Mouse (Mus musculus): ENCODE measurements around the gene Ttl. TPM values are rescaled to one million over a fixed set of nuclear protein-coding genes. Genes with fewer than 3 reads are reported as not detected.

Gene Ttl
- polyA plus RNA-seq, 1 experiment from 2014 or later = 11.5 TPM

GRCm38 (mm10) chr2:129046846-129047196 is 18.9 kb upstream of the Ttl start:
- H3K9ac ChIP-seq (ENCODE audit: low read length) = no peak overlapping the region

DNA sequence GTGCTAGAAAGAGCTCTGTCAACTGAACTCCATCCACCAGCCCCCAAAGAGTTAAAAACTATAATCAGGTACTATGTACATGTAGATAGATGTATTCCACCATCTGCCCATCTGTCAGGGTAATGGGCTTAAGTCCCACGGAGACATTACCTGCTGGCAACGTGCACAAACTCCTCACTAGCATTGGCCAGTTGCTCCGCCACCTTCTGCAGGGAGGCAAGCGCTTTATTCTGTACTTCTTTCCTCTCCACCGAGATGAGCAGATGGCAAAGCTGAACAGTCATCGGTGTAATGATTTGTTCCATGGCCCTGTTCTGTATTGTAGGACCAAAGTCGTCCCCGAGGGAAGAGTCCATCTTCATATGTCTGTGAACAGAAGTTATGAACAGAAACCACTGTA is 17.9 kb upstream of the Ttl start, which contains the start of gene Vinac1:
Gene Vinac1, minus strand, starts transcription at position 362 of the 400 bp plus-strand sequence.
- no peak within 1 kb of the TSS for H3K27ac ChIP-seq (ENCODE audit: low read depth, low read length)
- no peak for DNase-seq (ENCODE audit: low spot score, missing footprints)
- ATAC-seq (ENCODE audit: low FRiP score) = no peak
- no peaks in the 10 kb centered on the region for H3K9me3 ChIP-seq (ENCODE audit: control insufficient read depth, low read length)
- no peak within 1 kb of the TSS for H3K4me3 ChIP-seq (ENCODE audit: low read depth, low read length)
- WGBS = 84% methylated on average over 8 of the region's 8 CpGs
- H3K4me1 ChIP-seq (ENCODE audit: control insufficient read depth, insufficient read depth, low read length) = no peaks in the 10 kb centered on the region
- no peaks in the 10 kb centered on the region for H3K36me3 ChIP-seq (ENCODE audit: control insufficient read depth, insufficient read depth, low read length)
- H3K9ac ChIP-seq (ENCODE audit: low read length) = no peak within 1 kb of the TSS
- H3K4me2 ChIP-seq = no peak within 1 kb of the TSS
- no peaks in the 10 kb centered on the region for H3K27me3 ChIP-seq (ENCODE audit: control insufficient read depth, insufficient read depth, low read length)

More at GRCm38 (mm10) chr2:129046846-129047196, 18.9 kb upstream of the Ttl start:
- Histone ChIP-seq H3K4me3 (ENCODE audit: low read depth, low read length) (no peak overlapping the region), H3K27me3 (ENCODE audit: control insufficient read depth, insufficient read depth, low read length) (no peaks in the 10 kb centered on the region), H3K27ac (ENCODE audit: low read depth, low read length) (no peak overlapping the region), H3K9me3 (ENCODE audit: control insufficient read depth, low read length) (no peaks in the 10 kb centered on the region), H3K36me3 (ENCODE audit: control insufficient read depth, insufficient read depth, low read length) (no peaks in the 10 kb centered on the region), H3K4me1 (ENCODE audit: control insufficient read depth, insufficient read depth, low read length) (no peaks in the 10 kb centered on the region), H3K4me2 (no peak overlapping the region)
- DNase-seq (ENCODE audit: low spot score, missing footprints) (no peak), ATAC-seq (ENCODE audit: low FRiP score) (no peak)
- WGBS = 86% methylated on average over 4 of the region's 4 CpGs

DNA sequence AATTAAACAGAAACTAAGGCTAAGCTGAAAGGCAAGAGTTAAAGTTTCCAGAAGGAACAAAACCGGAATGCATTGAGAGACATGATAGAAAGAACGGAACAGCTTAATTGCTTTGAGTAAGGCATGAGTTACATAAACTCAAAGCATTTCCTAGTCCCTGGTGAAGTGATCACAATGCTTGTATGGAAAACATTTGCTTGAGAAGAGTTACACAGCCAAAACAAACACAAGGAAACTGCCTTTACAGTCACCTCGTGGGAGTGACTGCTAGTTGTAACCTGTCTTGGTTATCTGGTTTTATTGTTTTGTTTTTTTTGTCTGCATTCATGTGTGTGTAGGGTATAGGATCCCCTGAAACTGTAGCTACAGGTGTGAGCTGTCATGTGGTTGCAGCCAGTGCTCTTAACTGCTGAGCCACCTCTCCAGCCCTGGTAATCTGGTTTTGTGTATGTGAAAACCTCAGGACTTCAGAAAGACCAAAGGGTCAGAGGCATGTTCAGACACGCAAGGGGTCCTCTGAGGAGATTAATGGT is 13.2 kb upstream of the Ttl start:
- Histone ChIP-seq H3K4me1 (ENCODE audit: control insufficient read depth, insufficient read depth, low read length) (no peaks in the 10 kb centered on the region), H3K9me3 (ENCODE audit: control insufficient read depth, low read length) (no peaks in the 10 kb centered on the region; the same call in 1 of the 2 replicates), H3K36me3 (ENCODE audit: control insufficient read depth, insufficient read depth, low read length) (no peaks in the 10 kb centered on the region), H3K4me3 (ENCODE audit: low read depth, low read length) (no peak overlapping the region), H3K27me3 (ENCODE audit: control insufficient read depth, insufficient read depth, low read length) (no peaks in the 10 kb centered on the region), H3K4me2 (no peak overlapping the region), H3K27ac (ENCODE audit: low read depth, low read length) (no peak overlapping the region), H3K9ac (ENCODE audit: low read length) (no peak overlapping the region)
- no peak for DNase-seq (ENCODE audit: low spot score, missing footprints)
- WGBS = 72% methylated on average over 4 of the region's 4 CpGs
- ATAC-seq (ENCODE audit: low FRiP score) = no peak

GRCm38 (mm10) chr2:129055741-129056140 is 10.0 kb upstream of the Ttl start:
- DNase-seq (ENCODE audit: low spot score, missing footprints) = no peak
- no peak overlapping the region for H3K9ac ChIP-seq (ENCODE audit: low read length)
- ATAC-seq (ENCODE audit: low FRiP score) = no peak
- no peak overlapping the region for H3K4me3 ChIP-seq (ENCODE audit: low read depth, low read length)
- H3K4me1 ChIP-seq (ENCODE audit: control insufficient read depth, insufficient read depth, low read length) = no peaks in the 10 kb centered on the region
- no peaks in the 10 kb centered on the region for H3K36me3 ChIP-seq (ENCODE audit: control insufficient read depth, insufficient read depth, low read length)
- no peak overlapping the region for H3K4me2 ChIP-seq
- H3K27me3 ChIP-seq (ENCODE audit: control insufficient read depth, insufficient read depth, low read length) = no peaks in the 10 kb centered on the region
- no peak overlapping the region for H3K27ac ChIP-seq (ENCODE audit: low read depth, low read length)
- 91% methylated on average over 6 of the region's 6 CpGs for WGBS
- H3K9me3 ChIP-seq (ENCODE audit: control insufficient read depth, low read length) = peaks cover 4% of the 10 kb centered on the region; the same call in 1 of the 2 replicates

DNA sequence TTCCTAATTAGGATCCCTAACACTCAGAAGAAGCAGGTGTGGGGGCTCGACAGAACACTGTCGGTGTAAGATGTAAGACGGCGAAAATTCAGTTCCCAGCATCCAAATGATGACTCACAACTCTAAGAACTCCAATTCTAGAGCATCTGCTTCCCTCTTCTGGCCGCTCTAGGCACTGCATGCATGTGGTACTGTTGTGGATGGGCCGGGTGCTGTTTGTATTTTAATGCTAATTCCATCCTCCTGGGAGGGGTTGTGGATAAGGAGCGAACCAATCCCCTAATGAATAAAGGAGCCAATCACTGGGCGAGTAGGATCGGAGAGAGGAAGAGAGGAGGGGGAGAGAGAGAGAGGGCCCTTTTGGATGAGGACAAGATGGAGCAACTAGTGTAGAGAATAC is 9.1 kb upstream of the Ttl start:
- no peaks in the 10 kb centered on the region for H3K4me1 ChIP-seq (ENCODE audit: control insufficient read depth, insufficient read depth, low read length)
- peaks cover 4% of the 10 kb centered on the region; the same call in 1 of the 2 replicates for H3K9me3 ChIP-seq (ENCODE audit: control insufficient read depth, low read length)
- peak; percentile 87 for DNase-seq (ENCODE audit: low spot score, missing footprints)
- no peak overlapping the region for H3K4me2 ChIP-seq
- WGBS = 44% methylated on average over 9 of the region's 9 CpGs
- peak; percentile 54; the same call in 1 of the 2 replicates for ATAC-seq (ENCODE audit: low FRiP score)
- H3K27ac ChIP-seq (ENCODE audit: low read depth, low read length) = no peak overlapping the region
- H3K36me3 ChIP-seq (ENCODE audit: control insufficient read depth, insufficient read depth, low read length) = no peaks in the 10 kb centered on the region
- H3K9ac ChIP-seq (ENCODE audit: low read length) = no peak overlapping the region
- H3K27me3 ChIP-seq (ENCODE audit: control insufficient read depth, insufficient read depth, low read length) = no peaks in the 10 kb centered on the region
- no peak overlapping the region for H3K4me3 ChIP-seq (ENCODE audit: low read depth, low read length)

DNA sequence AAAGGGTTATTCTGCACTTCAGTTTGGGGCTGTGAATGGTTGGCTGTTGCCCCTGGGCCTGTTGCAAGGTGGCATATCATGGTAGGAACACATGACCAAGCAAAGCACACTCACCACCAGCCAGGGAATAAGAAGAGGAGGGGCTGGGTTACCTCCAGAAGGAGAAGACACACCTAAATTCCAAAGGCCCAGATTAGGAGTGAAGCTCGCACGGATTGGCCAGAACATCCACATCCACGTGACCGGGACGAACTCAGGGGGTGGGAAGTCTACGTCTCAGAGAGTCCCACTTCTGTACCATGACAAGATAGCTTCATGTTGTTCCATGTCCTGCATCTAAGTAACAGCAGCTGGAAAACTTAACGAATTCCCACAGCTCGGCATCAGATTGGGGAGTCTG is 8.5 kb upstream of the Ttl start:
- no peaks in the 10 kb centered on the region for H3K36me3 ChIP-seq (ENCODE audit: control insufficient read depth, insufficient read depth, low read length)
- no peak overlapping the region for H3K27ac ChIP-seq (ENCODE audit: low read depth, low read length)
- no peak overlapping the region for H3K4me2 ChIP-seq
- H3K4me1 ChIP-seq (ENCODE audit: control insufficient read depth, insufficient read depth, low read length) = no peaks in the 10 kb centered on the region
- no peak for ATAC-seq (ENCODE audit: low FRiP score)
- WGBS = 94% methylated on average over 8 of the region's 8 CpGs
- H3K4me3 ChIP-seq (ENCODE audit: low read depth, low read length) = no peak overlapping the region
- H3K9me3 ChIP-seq (ENCODE audit: control insufficient read depth, low read length) = peaks cover 4% of the 10 kb centered on the region; the same call in 1 of the 2 replicates
- DNase-seq (ENCODE audit: low spot score, missing footprints) = no peak
- H3K27me3 ChIP-seq (ENCODE audit: control insufficient read depth, insufficient read depth, low read length) = no peaks in the 10 kb centered on the region
- no peak overlapping the region for H3K9ac ChIP-seq (ENCODE audit: low read length)

DNA sequence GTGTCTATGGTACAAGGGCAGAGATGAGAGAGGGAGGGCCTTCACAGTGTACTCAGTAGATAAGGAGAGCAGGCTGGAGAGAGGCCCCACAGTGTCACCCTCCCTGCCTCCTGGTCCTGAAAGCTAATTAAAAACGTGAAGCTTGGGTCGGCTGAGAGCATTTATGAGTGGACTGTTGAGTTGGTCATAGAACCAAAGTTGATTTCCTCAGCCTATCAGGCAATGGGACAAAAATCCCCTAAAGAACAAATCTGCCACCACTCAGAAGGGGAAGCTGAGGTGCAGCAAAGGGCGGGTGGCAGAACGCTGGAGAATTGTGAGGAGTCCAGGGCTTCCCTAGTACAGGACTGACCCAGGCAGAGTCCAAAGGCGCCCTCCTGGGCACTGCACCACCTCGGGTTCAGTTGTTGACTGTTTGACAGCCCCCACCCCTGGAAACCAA is 7.8 kb upstream of the Ttl start:
- Histone ChIP-seq H3K27me3 (ENCODE audit: control insufficient read depth, insufficient read depth, low read length) (no peaks in the 10 kb centered on the region), H3K4me2 (no peak overlapping the region), H3K4me3 (ENCODE audit: low read depth, low read length) (no peak overlapping the region), H3K36me3 (ENCODE audit: control insufficient read depth, insufficient read depth, low read length) (no peaks in the 10 kb centered on the region), H3K4me1 (ENCODE audit: control insufficient read depth, insufficient read depth, low read length) (no peaks in the 10 kb centered on the region), H3K9ac (ENCODE audit: low read length) (no peak overlapping the region), H3K9me3 (ENCODE audit: control insufficient read depth, low read length) (peaks cover 4% of the 10 kb centered on the region; the same call in 1 of the 2 replicates), H3K27ac (ENCODE audit: low read depth, low read length) (no peak overlapping the region)
- DNase-seq (ENCODE audit: low spot score, missing footprints) (no peak), ATAC-seq (ENCODE audit: low FRiP score) (no peak)
- WGBS = 90% methylated on average over 6 of the region's 6 CpGs

GRCm38 (mm10) chr2:129061456-129062059 is 4.2 kb upstream of the Ttl start:
- 82% methylated on average over 10 of the region's 10 CpGs for WGBS
- ATAC-seq (ENCODE audit: low FRiP score) = no peak
- Histone ChIP-seq H3K36me3 (ENCODE audit: control insufficient read depth, insufficient read depth, low read length) (no peaks in the 10 kb centered on the region), H3K27ac (ENCODE audit: low read depth, low read length) (no peak overlapping the region), H3K4me3 (ENCODE audit: low read depth, low read length) (no peak overlapping the region), H3K27me3 (ENCODE audit: control insufficient read depth, insufficient read depth, low read length) (no peaks in the 10 kb centered on the region), H3K4me1 (ENCODE audit: control insufficient read depth, insufficient read depth, low read length) (peaks cover 1% of the 10 kb centered on the region; the same call in 1 of the 2 replicates), H3K9me3 (ENCODE audit: control insufficient read depth, low read length) (peaks cover 4% of the 10 kb centered on the region; the same call in 1 of the 2 replicates), H3K9ac (ENCODE audit: low read length) (no peak overlapping the region), H3K4me2 (no peak overlapping the region)
- no peak for DNase-seq (ENCODE audit: low spot score, missing footprints)

DNA sequence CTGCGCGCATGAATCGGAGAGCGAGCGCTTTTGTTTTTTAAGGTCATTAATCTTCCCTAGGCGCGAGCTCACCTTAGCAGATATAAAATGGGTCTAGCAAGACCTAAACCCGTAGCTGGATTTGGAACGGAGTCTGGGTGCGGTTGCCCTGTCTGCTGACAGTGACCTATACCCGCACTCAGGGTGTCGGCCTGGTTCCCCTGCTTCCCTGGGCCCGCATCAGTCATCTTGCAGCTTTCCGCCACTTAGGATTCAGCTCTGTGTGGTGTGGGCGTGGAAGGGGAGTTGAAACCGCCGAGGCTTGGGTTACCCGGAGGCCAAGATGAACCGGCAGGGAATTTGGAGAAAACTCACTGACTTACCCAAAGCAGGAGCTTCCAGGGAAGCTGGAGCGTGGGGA is 584 bp downstream of the Ttl start:
- Histone ChIP-seq H3K4me1 (ENCODE audit: control insufficient read depth, insufficient read depth, low read length) (peaks cover 9% of the 10 kb centered on the region), H3K36me3 (ENCODE audit: control insufficient read depth, insufficient read depth, low read length) (no peaks in the 10 kb centered on the region), H3K27me3 (ENCODE audit: control insufficient read depth, insufficient read depth, low read length) (no peaks in the 10 kb centered on the region), H3K27ac (ENCODE audit: low read depth, low read length) (no peak overlapping the region), H3K9me3 (ENCODE audit: control insufficient read depth, low read length) (no peaks in the 10 kb centered on the region), H3K4me3 (ENCODE audit: low read depth, low read length) (peak overlapping the region; percentile 78), H3K4me2 (peak overlapping the region; percentile 54), H3K9ac (ENCODE audit: low read length) (peak overlapping the region; percentile 84)
- ATAC-seq (ENCODE audit: low FRiP score) (peak; percentile 68), DNase-seq (ENCODE audit: low spot score, missing footprints) (no peak)
- under 1% methylated on average over 20 of the region's 20 CpGs for WGBS
